20 mouse cellular contexts compared by ENCODE assay signal in the genomic region with DNA sequence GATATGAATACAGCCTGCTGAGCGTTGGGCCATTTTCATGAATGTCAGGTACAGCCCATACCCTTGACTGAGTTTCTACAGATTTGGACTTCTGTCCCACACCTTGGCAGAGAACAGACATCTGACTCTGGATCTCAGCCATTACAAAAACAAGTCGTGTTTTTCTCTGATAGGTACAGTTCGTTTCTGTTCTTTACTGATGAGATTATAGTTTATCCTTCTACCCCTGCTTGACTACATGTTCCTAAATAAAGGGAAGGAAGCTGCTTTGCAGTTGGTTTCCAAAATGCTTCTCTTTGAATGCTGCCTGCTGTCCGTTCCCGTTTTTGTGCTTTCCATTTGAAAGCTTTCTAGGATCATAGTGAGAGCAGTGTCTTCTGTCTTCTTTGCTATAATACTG. TPM values are rescaled to one million over a fixed set of nuclear protein-coding genes. Genes with fewer than 3 reads are reported as not detected.
DNase-seq lines count a peak whose midpoint lies in the region; ATAC-seq and TF ChIP-seq lines count a peak whose summit lies in the region.
"Had no signal": no experiment of that assay in that cellular context is flagged by ENCODE, and none has a peak within 500 bp of the region (broad histone marks: within the 10 kb centered on the region; RNA-seq: fewer than 3 reads in every experiment).

No protein-coding gene starts in this region.

- no peak overlapping the region for H3K9ac ChIP-seq in liver, adult 2 months (ENCODE audit: low read depth, low read length)
- H3K9ac ChIP-seq in liver, embryonic 12.5 days: no peak overlapping the region
- no peak overlapping the region for H3K9ac ChIP-seq in MEL (ENCODE audit: control insufficient read depth, low read depth, low read length, poor library complexity, severe bottlenecking)
- H3K9ac ChIP-seq in stomach, postnatal 0 days (ENCODE audit: low read length): no peak overlapping the region
- H3K9ac ChIP-seq: embryonic facial prominence, embryonic 12.5 days; forebrain, embryonic 13.5 days; forebrain, embryonic 15.5 days had no signal

- no peak for TF ChIP-seq POLR2A in liver, adult 2 months (IDR thresholded peaks at IDR 0.05; ENCODE audit: extremely low read depth, insufficient read depth, low read length)
- no peak for TF ChIP-seq POLR2A in MEL (IDR thresholded peaks at IDR 0.05; ENCODE audit: control insufficient read depth in 1 of 2, insufficient read depth in 1 of 2, low read depth in 1 of 2, low read length in 2 of 2, poor library complexity in 1 of 2)

- H3K27ac ChIP-seq in liver, adult 2 months (replicated peaks; ENCODE audit: insufficient read depth, low read depth, low read length): peak overlapping the region; percentile 55
- no peak overlapping the region for H3K27ac ChIP-seq in liver, embryonic 12.5 days
- H3K27ac ChIP-seq in MEL (ENCODE audit: control insufficient read depth, low read depth, low read length): no peak overlapping the region
- no peak overlapping the region for H3K27ac ChIP-seq in stomach, postnatal 0 days (replicated peaks)
- H3K27ac ChIP-seq: embryonic facial prominence, embryonic 10.5 days; embryonic facial prominence, embryonic 12.5 days; forebrain, embryonic 13.5 days; forebrain, embryonic 15.5 days had no signal

- no peak for TF ChIP-seq RAD21 in MEL (IDR thresholded peaks at IDR 0.05; ENCODE audit: low read depth, low read length)

- H3K36me3 ChIP-seq in liver, adult 2 months (ENCODE audit: control insufficient read depth, insufficient read depth, low read length): peaks cover 23% of the 10 kb centered on the region
- H3K36me3 ChIP-seq in liver, embryonic 12.5 days: no peaks in the 10 kb centered on the region
- H3K36me3 ChIP-seq in MEL (ENCODE audit: control insufficient read depth in 1 of 2, insufficient read depth in 2 of 2, low read length in 2 of 2): peaks cover 0 to 6% of the 10 kb centered on the region in 2 experiments; a peak in 1 of 4 replicates
- H3K36me3 ChIP-seq in stomach, postnatal 0 days (ENCODE audit: control insufficient read depth, insufficient read depth, low read length): no peaks in the 10 kb centered on the region
- H3K36me3 ChIP-seq: embryonic facial prominence, embryonic 10.5 days; embryonic facial prominence, embryonic 12.5 days; forebrain, embryonic 15.5 days had no signal

- H3K4me1 ChIP-seq in liver, adult 2 months (ENCODE audit: control insufficient read depth, insufficient read depth, low read length): peaks cover 21% of the 10 kb centered on the region
- no peaks in the 10 kb centered on the region for H3K4me1 ChIP-seq in liver, embryonic 12.5 days
- peaks cover 4 to 7% of the 10 kb centered on the region in 2 experiments for H3K4me1 ChIP-seq in MEL (ENCODE audit: control insufficient read depth in 1 of 2, insufficient read depth in 2 of 2, low read length in 2 of 2)
- H3K4me1 ChIP-seq in stomach, postnatal 0 days (replicated peaks; ENCODE audit: control insufficient read depth, insufficient read depth): no peaks in the 10 kb centered on the region
- H3K4me1 ChIP-seq: embryonic facial prominence, embryonic 10.5 days; embryonic facial prominence, embryonic 12.5 days; forebrain, embryonic 13.5 days; forebrain, embryonic 15.5 days had no signal

- H3K9me3 ChIP-seq in liver, embryonic 12.5 days (replicated peaks): no peaks in the 10 kb centered on the region
- H3K9me3 ChIP-seq in MEL (replicated peaks; ENCODE audit: insufficient read depth, low read length): no peaks in the 10 kb centered on the region
- no peaks in the 10 kb centered on the region for H3K9me3 ChIP-seq in stomach, postnatal 0 days (ENCODE audit: control insufficient read depth, low read length)
- H3K9me3 ChIP-seq: embryonic facial prominence, embryonic 10.5 days; embryonic facial prominence, embryonic 12.5 days; forebrain, embryonic 13.5 days; forebrain, embryonic 15.5 days had no signal

- no peak for ATAC-seq in liver, embryonic 12.5 days
- ATAC-seq in megakaryocyte progenitor cell, adult 5-6 weeks (replicated peaks; ENCODE audit: poor library complexity): peak; percentile 31; the same call in 1 of the 2 replicates
- no peak for ATAC-seq in stomach, postnatal 0 days (ENCODE audit: low FRiP score, low TSS enrichment)
- ATAC-seq: activated CD4-positive, CD25-positive, alpha-beta regulatory T cell, adult 4 months; forebrain, embryonic 13.5 days; forebrain, embryonic 15.5 days; Patski had no signal

- H3K79me2 ChIP-seq in liver, adult 2 months (ENCODE audit: control insufficient read depth, insufficient read depth, low read length): no peaks in the 10 kb centered on the region
- no peaks in the 10 kb centered on the region for H3K79me2 ChIP-seq in MEL (ENCODE audit: control insufficient read depth, insufficient read depth, low read length, poor library complexity)

- peak; percentile 87 for DNase-seq in liver, adult 2 months (ENCODE audit: extremely low read depth, low read depth, low spot score)
- DNase-seq in MEL (ENCODE audit: low read depth, low spot score): peak; percentile 14
- DNase-seq in stomach, postnatal 0 days (ENCODE audit: low spot score): no peak
- no peak for DNase-seq in spleen, adult 12 weeks (ENCODE audit: low spot score)
- DNase-seq: adrenal gland, adult 8-10 months; adrenal gland, postnatal 14 days; adrenal gland, postnatal 36 days; cerebellum, adult 11-12 months; cerebellum, adult 2 months; cerebellum, adult 9-10 months; cerebellum, postnatal 10 days; cerebellum, postnatal 25 days had no signal

- TF ChIP-seq EP300 in MEL (IDR thresholded peaks at IDR 0.05; ENCODE audit: low read depth in 1 of 2, low read length in 2 of 2): peak; percentile 61 to 65
- TF ChIP-seq EP300 in stomach, postnatal 0 days (optimal IDR thresholded peaks at IDR 0.05): no peak

- no peaks in the 10 kb centered on the region for H3K27me3 ChIP-seq in liver, adult 2 months (ENCODE audit: control insufficient read depth, insufficient read depth, low read length)
- H3K27me3 ChIP-seq in liver, embryonic 12.5 days (replicated peaks): no peaks in the 10 kb centered on the region
- no peaks in the 10 kb centered on the region for H3K27me3 ChIP-seq in MEL (ENCODE audit: control insufficient read depth in 1 of 2, insufficient read depth in 2 of 2, low read length in 2 of 2)
- H3K27me3 ChIP-seq in stomach, postnatal 0 days (ENCODE audit: control insufficient read depth, insufficient read depth, low read length): no peaks in the 10 kb centered on the region
- H3K27me3 ChIP-seq: embryonic facial prominence, embryonic 12.5 days; forebrain, embryonic 13.5 days; forebrain, embryonic 15.5 days; Patski had no signal

- H3K4me2 ChIP-seq in liver, embryonic 12.5 days: no peak overlapping the region
- no peak overlapping the region for H3K4me2 ChIP-seq in stomach, postnatal 0 days (replicated peaks; ENCODE audit: low read depth)
- H3K4me2 ChIP-seq: embryonic facial prominence, embryonic 12.5 days; forebrain, embryonic 13.5 days; forebrain, embryonic 15.5 days had no signal

- TF ChIP-seq CTCF in liver, adult 2 months (IDR thresholded peaks at IDR 0.05; ENCODE audit: low read depth, low read length): no peak
- no peak for TF ChIP-seq CTCF in MEL (IDR thresholded peaks at IDR 0.05 in 2 of 3, conservative IDR thresholded peaks at IDR 0.05 in 1 of 3; ENCODE audit: control insufficient read depth in 1 of 3, insufficient read depth in 1 of 3, low read depth in 2 of 3, low read length in 3 of 3, poor library complexity in 1 of 3, severe bottlenecking in 1 of 3)
- no peak for TF ChIP-seq CTCF in stomach, postnatal 0 days (IDR thresholded peaks at IDR 0.05; ENCODE audit: low read depth)

- WGBS in liver, adult 2 months: 21% methylated on average over 5 of the region's 5 CpGs
- 56% methylated on average over 5 of the region's 5 CpGs for WGBS in liver, embryonic 12.5 days (ENCODE audit: insufficient replicate concordance)
- WGBS in stomach, postnatal 0 days: 69% methylated on average over 5 of the region's 5 CpGs

- H3K4me3 ChIP-seq in liver, adult 2 months (ENCODE audit: insufficient read depth, low read depth, low read length): no peak overlapping the region
- H3K4me3 ChIP-seq in liver, embryonic 12.5 days: no peak overlapping the region
- no peak overlapping the region for H3K4me3 ChIP-seq in MEL (ENCODE audit: control insufficient read depth in 1 of 2, insufficient read depth in 1 of 2, low read depth in 2 of 2, low read length in 2 of 2)
- H3K4me3 ChIP-seq in stomach, postnatal 0 days (ENCODE audit: low read depth, low read length): no peak overlapping the region
- H3K4me3 ChIP-seq: embryonic facial prominence, embryonic 10.5 days; embryonic facial prominence, embryonic 12.5 days; forebrain, embryonic 13.5 days; forebrain, embryonic 15.5 days had no signal

TF ChIP-seq in MEL, 35 proteins besides CTCF, POLR2A, EP300 and RAD21:
- TF ChIP-seq BHLHE40 (IDR thresholded peaks at IDR 0.05; ENCODE audit: borderline replicate concordance, low read depth, low read length) (no peak), TCF12 (IDR thresholded peaks at IDR 0.05; ENCODE audit: low read depth, low read length) (peak; percentile 59; the same call in 1 of the 2 replicates), GATA1 (IDR thresholded peaks at IDR 0.05; ENCODE audit: low read depth, low read length) (0 out of 2 replicates have a peak, but pooled peaks have one; percentile 25)
TF ChIP-seq in MEL: peak in this region for 2.

RNA-seq across cellular contexts. Expression of a gene that starts 37.9 kb away (rescaled TPM):
- total RNA-seq in liver, adult 2 months (2014; rRNA removed): 72.3 and 81.2 TPM in 2 replicates
- polyA plus RNA-seq in liver, adult 2 months (2012; rRNA removed): 20.3 and 24.3 TPM in 2 replicates
- 10.2 and 10.7 TPM in 2 replicates for polyA plus RNA-seq in liver, embryonic 12.5 days (2016; fragmentation: Nextera tagmentation; extraction: Ambion mirVana)
- 30.1 and 30.4 TPM in 2 replicates for total RNA-seq in MEL (2012; rRNA removed)
- polyA plus RNA-seq in MEL (2012; ENCODE audit: insufficient read depth in 1 of 2, insufficient read length in 2 of 2, low read depth in 1 of 2, low replicate concordance in 2 of 2, missing spikeins in 1 of 2): 10 to 100 TPM in 1 of 2 experiments, not detected in 1; 33.3 TPM
- 24.0 and 28.6 TPM in 2 replicates for total RNA-seq in megakaryocyte progenitor cell, adult 5-6 weeks (2015)
- 33.5 and 43.6 TPM in 2 replicates for total RNA-seq in megakaryocyte progenitor cell, adult 5-6 weeks (2017)
- 10.7 and 10.8 TPM in 2 replicates for polyA plus RNA-seq in stomach, postnatal 0 days (2015; fragmentation: Nextera tagmentation; extraction: Ambion mirVana)

Comparison
In these comparisons a context has a peak if more than half of its experiments do, and no peak if none do; other contexts are left out.
1. DNase-seq: peak in liver, adult 2 months (single experiment) and MEL (single experiment); none in stomach, postnatal 0 days (single experiment) and spleen, adult 12 weeks (single experiment).